In genomic region chr1:151755660-151756424, GRCm38 (mm10) we compare ENCODE assay signal across 8 mouse cellular contexts. TPM values are rescaled to one million over a fixed set of nuclear protein-coding genes. Genes with fewer than 3 reads are reported as not detected.
DNase-seq lines count a peak whose midpoint lies in the region; ATAC-seq lines count a peak whose summit lies in the region.

No protein-coding gene starts in this region.

- no peak; the same call in 1 of the 2 replicates for ATAC-seq in lung, embryonic 15.5 days (ENCODE audit: borderline replicate concordance, extremely low read depth, low FRiP score, low TSS enrichment)
- no peak; the same call in 1 of the 2 replicates for ATAC-seq in embryonic facial prominence, embryonic 15.5 days (ENCODE audit: insufficient number of reproducible peaks, low FRiP score, low TSS enrichment, low read depth)
- peak; percentile 21 for ATAC-seq in intestine, embryonic 15.5 days
- ATAC-seq in midbrain, embryonic 16.5 days, result no peak

- H3K27me3 ChIP-seq in lung, embryonic 15.5 days, result no peaks in the 10 kb centered on the region
- H3K27me3 ChIP-seq in embryonic facial prominence, embryonic 15.5 days, result no peaks in the 10 kb centered on the region
- H3K27me3 ChIP-seq in intestine, embryonic 15.5 days (replicated peaks), result no peaks in the 10 kb centered on the region
- H3K27me3 ChIP-seq in midbrain, embryonic 16.5 days (ENCODE audit: control insufficient read depth, insufficient read depth, low read depth, low read length), result no peaks in the 10 kb centered on the region

- DNase-seq in adrenal gland, adult 8-10 months, result peak; percentile 66
- no peak for DNase-seq in adrenal gland, postnatal 10 days
- no peak for DNase-seq in lung, postnatal 14 days
- DNase-seq in right cerebral cortex, postnatal 14 days, result no peak

- H3K9ac ChIP-seq in lung, embryonic 15.5 days, result peak overlapping the region; percentile 53
- peak overlapping the region; percentile 64 for H3K9ac ChIP-seq in embryonic facial prominence, embryonic 15.5 days
- H3K9ac ChIP-seq in intestine, embryonic 15.5 days, result peak overlapping the region; percentile 54
- peak overlapping the region; percentile 82 for H3K9ac ChIP-seq in midbrain, embryonic 16.5 days (ENCODE audit: low read depth, low read length)

- no peaks in the 10 kb centered on the region; the same call in 1 of the 2 replicates for H3K36me3 ChIP-seq in lung, embryonic 15.5 days
- H3K36me3 ChIP-seq in embryonic facial prominence, embryonic 15.5 days, result peaks cover 3% of the 10 kb centered on the region; the same call in 1 of the 2 replicates
- no peaks in the 10 kb centered on the region for H3K36me3 ChIP-seq in intestine, embryonic 15.5 days
- no peaks in the 10 kb centered on the region; the same call in 1 of the 2 replicates for H3K36me3 ChIP-seq in midbrain, embryonic 16.5 days (ENCODE audit: control insufficient read depth, insufficient read depth, low read length)

- H3K9me3 ChIP-seq in lung, embryonic 15.5 days, result no peaks in the 10 kb centered on the region
- H3K9me3 ChIP-seq in embryonic facial prominence, embryonic 15.5 days (replicated peaks), result no peaks in the 10 kb centered on the region
- no peaks in the 10 kb centered on the region for H3K9me3 ChIP-seq in intestine, embryonic 15.5 days
- no peaks in the 10 kb centered on the region for H3K9me3 ChIP-seq in midbrain, embryonic 16.5 days (replicated peaks; ENCODE audit: control insufficient read depth, low read length, poor library complexity, severe bottlenecking)

- H3K4me1 ChIP-seq in lung, embryonic 15.5 days, result peaks cover 39% of the 10 kb centered on the region
- H3K4me1 ChIP-seq in embryonic facial prominence, embryonic 15.5 days, result peaks cover 12% of the 10 kb centered on the region
- H3K4me1 ChIP-seq in intestine, embryonic 15.5 days (replicated peaks), result peaks cover 5% of the 10 kb centered on the region
- peaks cover 20% of the 10 kb centered on the region for H3K4me1 ChIP-seq in midbrain, embryonic 16.5 days (ENCODE audit: control insufficient read depth, insufficient read depth, low read length)

- peak overlapping the region; percentile 81 for H3K27ac ChIP-seq in lung, embryonic 15.5 days
- peak overlapping the region; percentile 84 for H3K27ac ChIP-seq in embryonic facial prominence, embryonic 15.5 days (replicated peaks)
- peak overlapping the region; percentile 24 for H3K27ac ChIP-seq in intestine, embryonic 15.5 days
- H3K27ac ChIP-seq in midbrain, embryonic 16.5 days (ENCODE audit: low read length), result peak overlapping the region; percentile 89

- WGBS in lung, embryonic 15.5 days, result 3% methylated on average over 36 of the region's 36 CpGs
- WGBS in embryonic facial prominence, embryonic 15.5 days, result 5% methylated on average over 36 of the region's 36 CpGs
- 6% methylated on average over 36 of the region's 36 CpGs for WGBS in intestine, embryonic 15.5 days
- 8% methylated on average over 36 of the region's 36 CpGs for WGBS in midbrain, embryonic 16.5 days

- peak overlapping the region; percentile 92 for H3K4me2 ChIP-seq in lung, embryonic 15.5 days
- peak overlapping the region; percentile 89 for H3K4me2 ChIP-seq in embryonic facial prominence, embryonic 15.5 days (replicated peaks)
- peak overlapping the region; percentile 83 for H3K4me2 ChIP-seq in intestine, embryonic 15.5 days (replicated peaks)
- H3K4me2 ChIP-seq in midbrain, embryonic 16.5 days (ENCODE audit: low read length), result peak overlapping the region; percentile 95

- H3K4me3 ChIP-seq in lung, embryonic 15.5 days, result peak overlapping the region; percentile 88
- H3K4me3 ChIP-seq in embryonic facial prominence, embryonic 15.5 days (replicated peaks), result peak overlapping the region; percentile 93
- peak overlapping the region; percentile 61 for H3K4me3 ChIP-seq in intestine, embryonic 15.5 days (replicated peaks)
- peak overlapping the region; percentile 96 for H3K4me3 ChIP-seq in midbrain, embryonic 16.5 days (ENCODE audit: low read depth, low read length)

RNA-seq across cellular contexts. Expression of gene Edem3, which starts 0.7 kb away (rescaled TPM):
- total RNA-seq in adrenal gland, adult 8-10 months (2022), result 100 to 1,000 TPM in 2 of 4 experiments, 10 to 100 TPM in 2; 81.2 to 151 (median 111) TPM
- 10 to 100 TPM; 75.4 to 77.1 TPM for total RNA-seq in adrenal gland, postnatal 10 days (2021)
- 15.2 and 15.9 TPM in 2 replicates for polyA plus RNA-seq in lung, embryonic 15.5 days (2015; fragmentation: Nextera tagmentation; extraction: Ambion mirVana)
- 15.7 and 16.4 TPM in 2 replicates for polyA plus RNA-seq in embryonic facial prominence, embryonic 15.5 days (2015; fragmentation: Nextera tagmentation; extraction: Ambion mirVana)
- polyA plus RNA-seq in intestine, embryonic 15.5 days (2015; fragmentation: Nextera tagmentation; extraction: Ambion mirVana), result 12.5 and 13.2 TPM in 2 replicates
- 22.4 and 27.1 TPM in 2 replicates for polyA plus RNA-seq in midbrain, embryonic 16.5 days (2015; fragmentation: Nextera tagmentation; extraction: Ambion mirVana)

Comparison
In these comparisons a context has a peak if more than half of its experiments do, and no peak if none do; other contexts are left out.
1. H3K27ac ChIP-seq: peak in every context shown above with its lines; median percentile 89 in midbrain, embryonic 16.5 days; 84 in embryonic facial prominence, embryonic 15.5 days; 81 in lung, embryonic 15.5 days; 24 in intestine, embryonic 15.5 days.